Mouse (Mus musculus) cerebellum, adult 9-11 months (tissue): ENCODE measurements at regions not wholly inside any gene's neighbourhood (a gene's known extent, or its start where the extent isn't known, plus 50 kb on each side); places are given as distances from the start of the nearest gene placed in this dataset.
A peak's percentile ranks its signal among the peaks of the same experiment; 100 is the strongest.

Experiments used
- DNase-seq: peaks from one replicate; pipeline ENCODE4 v3.0.0; 2022

GRCm38 (mm10) chrX:152918212-152918611 is 88.1 kb upstream of the Usp51 start:
- peak; percentile 55 for DNase-seq

DNA sequence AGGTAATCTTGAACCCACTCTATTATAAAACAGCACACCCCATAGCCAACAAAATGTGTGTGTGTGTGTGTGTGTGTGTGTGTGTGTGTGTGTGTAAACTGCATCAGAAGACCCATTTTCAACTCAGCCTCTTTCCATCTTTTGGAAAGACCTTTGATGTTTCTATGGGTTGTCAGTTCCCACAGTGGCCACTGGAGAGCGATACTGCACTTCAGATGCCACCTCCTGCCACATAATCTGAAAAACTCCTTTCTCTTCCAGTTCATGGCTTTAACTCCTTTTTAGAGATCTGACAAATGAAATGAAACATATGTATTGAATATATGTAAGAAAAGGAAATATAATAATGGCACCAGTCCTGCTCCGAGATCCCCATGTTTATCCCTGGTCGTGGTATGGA is 79.3 kb upstream of the Usp51 start:
- no peak for DNase-seq

DNA sequence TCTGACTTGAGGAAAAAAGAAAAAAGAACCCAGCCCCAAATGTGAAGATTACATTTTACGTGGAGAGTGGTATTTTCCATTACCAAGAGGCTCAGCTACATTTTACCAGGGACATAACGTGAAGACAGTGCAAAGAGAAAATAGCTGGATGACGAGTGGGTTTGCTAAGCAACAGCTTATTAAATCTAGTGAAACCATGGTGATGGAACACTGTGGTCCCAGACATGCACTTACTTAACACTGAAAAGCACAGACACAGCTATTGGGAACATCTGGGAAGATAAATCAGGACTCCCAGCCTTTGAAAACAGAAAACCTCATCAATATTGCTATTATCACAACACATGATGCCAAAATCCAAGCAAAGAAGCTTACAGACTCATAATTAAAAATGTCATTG is 60.1 kb upstream of the Usp51 start:
- DNase-seq, result no peak
